Mouse (Mus musculus) neural tube, embryonic 12.5 days (tissue): ENCODE measurements around the gene Il12rb2. TPM values are rescaled to one million over a fixed set of nuclear protein-coding genes. Genes with fewer than 3 reads are reported as not detected.

Experiments
- ATAC-seq: fragments of 200-750 bp; cut with Nextera tagmentation; 2 replicates; pipeline ENCODE4 v1.8.0; 2017; ENCODE audit warnings: low read depth, mild to moderate bottlenecking, moderate TSS enrichment, moderate library complexity; ENCODE audit not compliant: low FRiP score
- H3K27ac ChIP-seq: fragments of 300-500 bp; sonication (generic); 2 replicates; pipeline ENCODE4 v1.5.1; 2016
- H3K27me3 ChIP-seq: fragments of 300-500 bp; sonication (generic); replicated peaks from 2 replicates; pipeline ENCODE4 v1.6.1; 2016; ENCODE audit warnings: mild to moderate bottlenecking
- H3K36me3 ChIP-seq: fragments of 300-500 bp; sonication (generic); 2 replicates; pipeline ENCODE4 v1.6.1; 2016; ENCODE audit warnings: mild to moderate bottlenecking
- H3K4me1 ChIP-seq: fragments of 300-500 bp; sonication (generic); 2 replicates; pipeline ENCODE4 v1.6.1; 2016
- H3K4me2 ChIP-seq: fragments of 300-500 bp; sonication (generic); replicated peaks from 2 replicates; pipeline ENCODE4 v1.6.1; 2016; ENCODE audit warnings: mild to moderate bottlenecking
- H3K4me3 ChIP-seq: fragments of 300-500 bp; sonication (generic); 2 replicates; pipeline ENCODE4 v1.5.1; 2016
- H3K9ac ChIP-seq: fragments of 300-500 bp; sonication (generic); 2 replicates; pipeline ENCODE4 v1.6.1; 2016; ENCODE audit warnings: mild to moderate bottlenecking
- H3K9me3 ChIP-seq: fragments of 300-500 bp; sonication (generic); 2 replicates; pipeline ENCODE4 v1.6.1; 2016; ENCODE audit warnings: mild to moderate bottlenecking
- WGBS: fragments of 180-500 bp; shearing (Covaris S2); methylation state at CpG from one replicate; pipeline ENCODE4 v1.1.7; 2016; 5-methylcytosine and 5-hydroxymethylcytosine counted together
- polyA plus RNA-seq: library from polyadenylated mRNA; unstranded; fragments of >200 nt; fragmentation: Nextera tagmentation; extraction: Ambion mirVana; gene quantifications from 2 replicates; pipeline ENCODE4 v1.2.1, GENCODE M21; 2016

Gene Il12rb2
- polyA plus RNA-seq, 1 experiment from 2014 or later = 0.10 TPM

GRCm38 (mm10) chr6:67282897-67283296 is 93.1 kb downstream of the Il12rb2 start:
- Histone ChIP-seq H3K9me3 (no peaks in the 10 kb centered on the region), H3K27ac (no peak overlapping the region), H3K4me2 (no peak overlapping the region), H3K4me1 (no peaks in the 10 kb centered on the region), H3K4me3 (no peak overlapping the region), H3K9ac (no peak overlapping the region), H3K27me3 (no peaks in the 10 kb centered on the region), H3K36me3 (peaks cover 42% of the 10 kb centered on the region)
- no peak for ATAC-seq
- 93% methylated on average over 1 of the region's 1 CpGs for WGBS

GRCm38 (mm10) chr6:67281614-67282197 is 94.3 kb downstream of the Il12rb2 start:
- no peak for ATAC-seq
- no peak overlapping the region for H3K4me3 ChIP-seq
- H3K4me1 ChIP-seq = no peaks in the 10 kb centered on the region
- no peak overlapping the region for H3K4me2 ChIP-seq
- no peak overlapping the region for H3K9ac ChIP-seq
- 93% methylated on average over 9 of the region's 9 CpGs for WGBS
- no peaks in the 10 kb centered on the region for H3K9me3 ChIP-seq
- H3K27me3 ChIP-seq = no peaks in the 10 kb centered on the region
- no peak overlapping the region for H3K27ac ChIP-seq
- peaks cover 48% of the 10 kb centered on the region for H3K36me3 ChIP-seq

- WGBS = 88% methylated on average over 5 of the region's 5 CpGs
Measured at GRCm38 (mm10) chr6:67277944-67278343, 98.0 kb downstream of the Il12rb2 start.

GRCm38 (mm10) chr6:67269459-67269858 is 106.5 kb downstream of the Il12rb2 start:
- Histone ChIP-seq H3K9ac (no peak overlapping the region), H3K4me2 (peak overlapping the region; percentile 69), H3K27ac (no peak overlapping the region), H3K36me3 (peaks cover 16% of the 10 kb centered on the region), H3K4me3 (no peak overlapping the region), H3K4me1 (peaks cover 10% of the 10 kb centered on the region), H3K27me3 (no peaks in the 10 kb centered on the region), H3K9me3 (no peaks in the 10 kb centered on the region)
- WGBS = 59% methylated on average over 2 of the region's 2 CpGs
- no peak for ATAC-seq

More at GRCm38 (mm10) chr6:67277944-67278343, 98.0 kb downstream of the Il12rb2 start:
- Histone ChIP-seq H3K4me2 (no peak overlapping the region), H3K27ac (no peak overlapping the region), H3K27me3 (no peaks in the 10 kb centered on the region), H3K36me3 (peaks cover 45% of the 10 kb centered on the region), H3K9me3 (no peaks in the 10 kb centered on the region), H3K4me1 (no peaks in the 10 kb centered on the region), H3K9ac (no peak overlapping the region), H3K4me3 (no peak overlapping the region)
- no peak for ATAC-seq

- Histone ChIP-seq H3K4me2 (peak overlapping the region; percentile 69), H3K9me3 (no peaks in the 10 kb centered on the region), H3K36me3 (peaks cover 16% of the 10 kb centered on the region), H3K9ac (no peak overlapping the region), H3K4me3 (peak overlapping the region; percentile 19; the same call in 1 of the 2 replicates), H3K27ac (no peak overlapping the region), H3K27me3 (no peaks in the 10 kb centered on the region), H3K4me1 (peaks cover 10% of the 10 kb centered on the region)
- ATAC-seq = no peak
- 11% methylated on average over 1 of the region's 1 CpGs for WGBS
Measured at GRCm38 (mm10) chr6:67268983-67269382, 107.0 kb downstream of the Il12rb2 start.

- H3K9me3 ChIP-seq = no peaks in the 10 kb centered on the region
- peak overlapping the region; percentile 69 for H3K4me2 ChIP-seq
- ATAC-seq = no peak
- peak overlapping the region; percentile 97 for H3K9ac ChIP-seq
- peaks cover 12% of the 10 kb centered on the region for H3K36me3 ChIP-seq
- WGBS = 0% methylated on average over 2 of the region's 2 CpGs
- H3K4me3 ChIP-seq = peak overlapping the region; percentile 99
- peaks cover 10% of the 10 kb centered on the region for H3K4me1 ChIP-seq
- no peak overlapping the region for H3K27ac ChIP-seq
- no peaks in the 10 kb centered on the region for H3K27me3 ChIP-seq
Measured at GRCm38 (mm10) chr6:67268245-67268612, 107.8 kb downstream of the Il12rb2 start.

- Histone ChIP-seq H3K4me1 (peaks cover 10% of the 10 kb centered on the region), H3K27me3 (no peaks in the 10 kb centered on the region), H3K4me3 (peak overlapping the region; percentile 99), H3K9ac (peak overlapping the region; percentile 97), H3K36me3 (peaks cover 7% of the 10 kb centered on the region), H3K9me3 (no peaks in the 10 kb centered on the region), H3K4me2 (peak overlapping the region; percentile 69), H3K27ac (peak overlapping the region; percentile 77)
- ATAC-seq = peak; percentile 52
- under 1% methylated on average over 65 of the region's 65 CpGs for WGBS
Measured at GRCm38 (mm10) chr6:67267408-67268244, 108.4 kb downstream of the Il12rb2 start.

- peaks cover 5% of the 10 kb centered on the region; the same call in 1 of the 2 replicates for H3K36me3 ChIP-seq
- ATAC-seq = peak; percentile 100
Measured at GRCm38 (mm10) chr6:67266664-67267407, 109.2 kb downstream of the Il12rb2 start.

GRCm38 (mm10) chr6:67266159-67266657 is 109.8 kb downstream of the Il12rb2 start:
- Histone ChIP-seq H3K36me3 (no peaks in the 10 kb centered on the region), H3K9me3 (no peaks in the 10 kb centered on the region), H3K9ac (peak overlapping the region; percentile 97), H3K27ac (no peak overlapping the region), H3K4me2 (peak overlapping the region; percentile 81), H3K4me3 (peak overlapping the region; percentile 99), H3K27me3 (no peaks in the 10 kb centered on the region), H3K4me1 (peaks cover 10% of the 10 kb centered on the region)
- under 1% methylated on average over 23 of the region's 23 CpGs for WGBS
- ATAC-seq = peak; percentile 73

More at GRCm38 (mm10) chr6:67266664-67267407, 109.2 kb downstream of the Il12rb2 start:
- H3K27ac ChIP-seq = peak overlapping the region; percentile 77
- no peaks in the 10 kb centered on the region for H3K9me3 ChIP-seq
- H3K9ac ChIP-seq = peak overlapping the region; percentile 97
- H3K27me3 ChIP-seq = no peaks in the 10 kb centered on the region
- peak overlapping the region; percentile 81 for H3K4me2 ChIP-seq
- H3K4me3 ChIP-seq = peak overlapping the region; percentile 99
- H3K4me1 ChIP-seq = peaks cover 10% of the 10 kb centered on the region
- under 1% methylated on average over 68 of the region's 68 CpGs for WGBS

GRCm38 (mm10) chr6:67264935-67265334 is 111.1 kb downstream of the Il12rb2 start:
- no peak for ATAC-seq
- H3K36me3 ChIP-seq = no peaks in the 10 kb centered on the region
- 90% methylated on average over 7 of the region's 7 CpGs for WGBS
- H3K9ac ChIP-seq = no peak overlapping the region
- no peak overlapping the region for H3K4me3 ChIP-seq
- H3K27ac ChIP-seq = no peak overlapping the region
- H3K4me2 ChIP-seq = no peak overlapping the region
- no peaks in the 10 kb centered on the region for H3K27me3 ChIP-seq
- no peaks in the 10 kb centered on the region for H3K9me3 ChIP-seq
- peaks cover 8% of the 10 kb centered on the region for H3K4me1 ChIP-seq

GRCm38 (mm10) chr6:67251095-67251494 is 124.9 kb downstream of the Il12rb2 start:
- WGBS = 89% methylated on average over 4 of the region's 4 CpGs
- Histone ChIP-seq H3K4me2 (no peak overlapping the region), H3K27ac (no peak overlapping the region), H3K27me3 (no peaks in the 10 kb centered on the region), H3K9ac (no peak overlapping the region), H3K4me3 (no peak overlapping the region), H3K4me1 (no peaks in the 10 kb centered on the region), H3K36me3 (no peaks in the 10 kb centered on the region), H3K9me3 (no peaks in the 10 kb centered on the region)
- no peak for ATAC-seq

- WGBS = 90% methylated on average over 5 of the region's 5 CpGs
- H3K4me1 ChIP-seq = no peaks in the 10 kb centered on the region
- no peaks in the 10 kb centered on the region for H3K36me3 ChIP-seq
- no peaks in the 10 kb centered on the region for H3K9me3 ChIP-seq
- no peak overlapping the region for H3K4me2 ChIP-seq
- no peak overlapping the region for H3K9ac ChIP-seq
- H3K4me3 ChIP-seq = no peak overlapping the region
- no peak for ATAC-seq
- H3K27ac ChIP-seq = no peak overlapping the region
- H3K27me3 ChIP-seq = no peaks in the 10 kb centered on the region
Measured at GRCm38 (mm10) chr6:67244451-67244850, 131.5 kb downstream of the Il12rb2 start.
